ENCODE assay signal across 21 mouse cellular contexts in the genomic region with DNA sequence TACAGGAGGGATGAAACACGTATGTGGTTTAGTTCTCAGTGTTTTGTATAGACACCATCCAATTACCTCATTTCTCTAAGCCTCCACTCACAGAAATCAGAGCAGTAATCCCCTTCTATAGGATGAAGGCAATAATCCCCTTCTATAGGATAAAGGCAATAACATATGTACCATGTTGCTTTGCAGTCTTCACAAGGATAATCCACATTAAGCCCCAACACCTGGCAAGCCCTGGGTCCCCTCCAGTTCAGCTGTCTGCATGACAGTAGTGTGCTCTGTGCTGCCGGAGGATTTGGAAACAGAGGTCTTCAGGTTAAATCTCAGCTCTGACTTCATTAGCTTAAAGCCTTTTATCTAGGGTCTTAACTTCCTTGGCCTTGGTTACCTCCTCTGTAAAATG.
A peak's percentile ranks its signal among the peaks of the same experiment; 100 is the strongest.
DNase-seq lines count a peak whose midpoint lies in the region; ATAC-seq and TF ChIP-seq lines count a peak whose summit lies in the region.
"Had no signal": no experiment of that assay in that cellular context is flagged by ENCODE, and none has a peak within 500 bp of the region (broad histone marks: within the 10 kb centered on the region; RNA-seq: fewer than 3 reads in every experiment).

No protein-coding gene starts in this region.

- no peak for ATAC-seq in embryonic facial prominence, embryonic 14.5 days (ENCODE audit: low read depth)
- no peak for ATAC-seq in forebrain, postnatal 0 days
- ATAC-seq: activated CD4-positive, CD25-positive, alpha-beta regulatory T cell, adult 4 months; CD4-positive, CD25-positive, alpha-beta regulatory T cell, adult 4 months; Patski had no signal

- WGBS in embryonic facial prominence, embryonic 14.5 days, result 57% methylated on average over 2 of the region's 2 CpGs
- WGBS in embryonic facial prominence, embryonic 10.5 days, result 74% methylated on average over 2 of the region's 2 CpGs
- WGBS in forebrain, postnatal 0 days, result 55% methylated on average over 2 of the region's 2 CpGs

- no peak overlapping the region for H3K4me3 ChIP-seq in embryonic facial prominence, embryonic 14.5 days (ENCODE audit: low read depth, low read length)
- no peak overlapping the region for H3K4me3 ChIP-seq in embryonic facial prominence, embryonic 10.5 days
- no peak overlapping the region for H3K4me3 ChIP-seq in forebrain, postnatal 0 days (ENCODE audit: low read depth, low read length)

- H3K27me3 ChIP-seq in embryonic facial prominence, embryonic 14.5 days (replicated peaks; ENCODE audit: control insufficient read depth, insufficient read depth, low read length), result no peaks in the 10 kb centered on the region
- no peaks in the 10 kb centered on the region for H3K27me3 ChIP-seq in embryonic facial prominence, embryonic 10.5 days (replicated peaks; ENCODE audit: low read depth, poor library complexity, severe bottlenecking)
- no peaks in the 10 kb centered on the region for H3K27me3 ChIP-seq in forebrain, postnatal 0 days (ENCODE audit: insufficient read depth, low read length)
- H3K27me3 ChIP-seq: Patski had no signal

- H3K4me1 ChIP-seq in embryonic facial prominence, embryonic 14.5 days (ENCODE audit: control insufficient read depth, insufficient read depth, low read length), result no peaks in the 10 kb centered on the region
- no peaks in the 10 kb centered on the region for H3K4me1 ChIP-seq in embryonic facial prominence, embryonic 10.5 days
- no peaks in the 10 kb centered on the region for H3K4me1 ChIP-seq in forebrain, postnatal 0 days (ENCODE audit: insufficient read depth)

- H3K36me3 ChIP-seq in embryonic facial prominence, embryonic 14.5 days (ENCODE audit: control insufficient read depth, insufficient read depth, low read length), result no peaks in the 10 kb centered on the region
- H3K36me3 ChIP-seq in embryonic facial prominence, embryonic 10.5 days (replicated peaks), result no peaks in the 10 kb centered on the region
- peaks cover 22% of the 10 kb centered on the region for H3K36me3 ChIP-seq in forebrain, postnatal 0 days (ENCODE audit: insufficient read depth)
- H3K36me3 ChIP-seq: G1E had no signal

- no peak overlapping the region for H3K27ac ChIP-seq in embryonic facial prominence, embryonic 14.5 days (replicated peaks; ENCODE audit: low read depth, low read length)
- H3K27ac ChIP-seq in embryonic facial prominence, embryonic 10.5 days (replicated peaks), result no peak overlapping the region
- H3K27ac ChIP-seq in forebrain, postnatal 0 days (ENCODE audit: low read depth, low read length), result no peak overlapping the region

- H3K9me3 ChIP-seq in embryonic facial prominence, embryonic 14.5 days (ENCODE audit: control insufficient read depth, low read length), result no peaks in the 10 kb centered on the region
- H3K9me3 ChIP-seq in embryonic facial prominence, embryonic 10.5 days, result no peaks in the 10 kb centered on the region
- no peaks in the 10 kb centered on the region for H3K9me3 ChIP-seq in forebrain, postnatal 0 days (ENCODE audit: low read length)

- H3K4me2 ChIP-seq in embryonic facial prominence, embryonic 14.5 days (ENCODE audit: low read depth, low read length), result no peak overlapping the region
- no peak overlapping the region for H3K4me2 ChIP-seq in forebrain, postnatal 0 days (ENCODE audit: low read depth)

- H3K9ac ChIP-seq in embryonic facial prominence, embryonic 14.5 days (ENCODE audit: low read depth, low read length), result no peak overlapping the region
- H3K9ac ChIP-seq in forebrain, postnatal 0 days, result no peak overlapping the region

- DNase-seq in embryonic facial prominence, embryonic 14.5 days (ENCODE audit: low spot score), result peak; percentile 37
- no peak for DNase-seq in embryonic facial prominence, embryonic 10.5 days (ENCODE audit: low spot score)
- DNase-seq in retina, embryonic 14.5 days (ENCODE audit: low spot score), result peak; percentile 57
- DNase-seq in retina, postnatal 1 day, result peak; percentile 87
- DNase-seq in retina, postnatal 7 days (ENCODE audit: low read depth, low spot score), result peak; percentile 52
- DNase-seq in forebrain, postnatal 0 days, result no peak
- DNase-seq in spleen, postnatal 36 days (ENCODE audit: low spot score in 2 of 2), result no peak
- DNase-seq in spleen, adult 18-20 months, result no peak
- DNase-seq: adrenal gland, adult 2 months; adrenal gland, adult 8-10 months; adrenal gland, postnatal 10 days; adrenal gland, postnatal 14 days; adrenal gland, postnatal 25 days; adrenal gland, postnatal 36 days; B cell, adult 2 months; cerebellum, adult 11 months; cerebellum, adult 11-12 months had no signal

- TF ChIP-seq CTCF in forebrain, postnatal 0 days (IDR thresholded peaks at IDR 0.05; ENCODE audit: low read depth), result no peak

Comparison
In these comparisons a context has a peak if more than half of its experiments do, and no peak if none do; other contexts are left out.
1. DNase-seq: peak in embryonic facial prominence, embryonic 14.5 days (single experiment), retina, embryonic 14.5 days (single experiment), retina, postnatal 1 day (single experiment) and retina, postnatal 7 days (single experiment); none in embryonic facial prominence, embryonic 10.5 days (single experiment), forebrain, postnatal 0 days (single experiment), spleen, postnatal 36 days (0 of 2) and spleen, adult 18-20 months (0 of 2).